In genomic region chr8:84976031-84976762, GRCm38 (mm10) we compare ENCODE assay signal across 8 mouse cellular contexts. TPM values are rescaled to one million over a fixed set of nuclear protein-coding genes. Genes with fewer than 3 reads are reported as not detected.
DNase-seq lines count a peak whose midpoint lies in the region; ATAC-seq lines count a peak whose summit lies in the region.

No protein-coding gene starts in this region.

- intact Hi-C loops in gastrocnemius, postnatal 36 days (cut with DNase I) = no loop called here
- intact Hi-C loops in left cerebral cortex, postnatal 25 days (cut with DNase I) = loop anchor here (1.0 to 5.0 kb wide), 2 partner anchors 14 to 979 kb away; partner anchors contain the start of genes Hook2 and Samd1

- H3K9ac ChIP-seq in intestine, embryonic 15.5 days = peak overlapping the region; percentile 67

- peaks cover 48% of the 10 kb centered on the region for H3K4me1 ChIP-seq in intestine, embryonic 15.5 days (replicated peaks)

- H3K4me2 ChIP-seq in intestine, embryonic 15.5 days (replicated peaks) = peak overlapping the region; percentile 89

- peak; percentile 97 for DNase-seq in adrenal gland, adult 8-10 months
- peak; percentile 89 for DNase-seq in embryo, embryonic 11.5 days (ENCODE audit: low read depth, low spot score)
- peak; percentile 93 to 94 for DNase-seq in gastrocnemius, postnatal 36 days
- DNase-seq in left cerebral cortex, postnatal 25 days (ENCODE audit: low spot score in 2 of 2) = peak; percentile 97
- DNase-seq in mesoderm, embryonic 11.5 days (ENCODE audit: low read depth, low spot score) = peak; percentile 96
- DNase-seq in right cerebral cortex, postnatal 36 days (ENCODE audit: low spot score in 2 of 2) = peak; percentile 92 to 94
- DNase-seq in urinary bladder, postnatal 4 days (ENCODE audit: low spot score in 2 of 2) = peak; percentile 92 to 94

- H3K27me3 ChIP-seq in intestine, embryonic 15.5 days (replicated peaks) = no peaks in the 10 kb centered on the region

- WGBS in intestine, embryonic 15.5 days = under 1% methylated on average over 61 of the region's 61 CpGs

- ATAC-seq in intestine, embryonic 15.5 days = peak; percentile 78

- H3K9me3 ChIP-seq in intestine, embryonic 15.5 days = no peaks in the 10 kb centered on the region

- peak overlapping the region; percentile 58 for H3K4me3 ChIP-seq in intestine, embryonic 15.5 days (replicated peaks)

- H3K27ac ChIP-seq in intestine, embryonic 15.5 days = peak overlapping the region; percentile 90

- peaks cover 14% of the 10 kb centered on the region; the same call in 1 of the 2 replicates for H3K36me3 ChIP-seq in intestine, embryonic 15.5 days

RNA-seq across cellular contexts. Expression of gene Junb, which starts 2.3 kb away (rescaled TPM):
- 100 to 1,000 TPM in 1 of 4 experiments, 10 to 100 TPM in 3; 39.9 to 211 (median 52.4) TPM for total RNA-seq in adrenal gland, adult 8-10 months (2022)
- total RNA-seq in gastrocnemius, postnatal 36 days (2021) = 10 to 100 TPM in 1 of 2 experiments, 1 to 10 TPM in 1; 4.3 to 12.8 TPM
- 28.4 and 30.7 TPM in 2 replicates for polyA plus RNA-seq in intestine, embryonic 15.5 days (2015; fragmentation: Nextera tagmentation; extraction: Ambion mirVana)
- total RNA-seq in left cerebral cortex, postnatal 25 days (2021) = 10 to 100 TPM; 73.3 to 85.1 TPM

RNA-seq across cellular contexts. Expression of gene Rnaseh2a, which starts 6.6 kb away (rescaled TPM):
- total RNA-seq in adrenal gland, adult 8-10 months (2022) = 100 to 1,000 TPM in 3 of 4 experiments, 10 to 100 TPM in 1; 89.0 to 142 (median 110) TPM
- 10 to 100 TPM; 23.3 to 23.8 TPM for total RNA-seq in gastrocnemius, postnatal 36 days (2021)
- 116 and 117 TPM in 2 replicates for polyA plus RNA-seq in intestine, embryonic 15.5 days (2015; fragmentation: Nextera tagmentation; extraction: Ambion mirVana)
- total RNA-seq in left cerebral cortex, postnatal 25 days (2021) = 10 to 100 TPM; 40.7 to 42.2 TPM

RNA-seq across cellular contexts. Expression of gene Prdx2, which starts 6.8 kb away (rescaled TPM):
- 100 to 1,000 TPM; 651 to 758 (median 708) TPM for total RNA-seq in adrenal gland, adult 8-10 months (2022)
- total RNA-seq in gastrocnemius, postnatal 36 days (2021) = 100 to 1,000 TPM; 180 to 196 TPM
- 581 and 615 TPM in 2 replicates for polyA plus RNA-seq in intestine, embryonic 15.5 days (2015; fragmentation: Nextera tagmentation; extraction: Ambion mirVana)
- 100 to 1,000 TPM; 340 to 356 TPM for total RNA-seq in left cerebral cortex, postnatal 25 days (2021)

RNA-seq across cellular contexts. Expression of gene Gm49661, which starts 7.0 kb away (rescaled TPM):
- total RNA-seq in adrenal gland, adult 8-10 months (2022) = 1 to 10 TPM in 2 of 4 experiments, not detected in 2; 1.7 to 2.3 TPM
- total RNA-seq in gastrocnemius, postnatal 36 days (2021) = not detected
- not detected in 2 replicates for polyA plus RNA-seq in intestine, embryonic 15.5 days (2015; fragmentation: Nextera tagmentation; extraction: Ambion mirVana)
- 1 to 10 TPM in 1 of 2 experiments, not detected in 1; 3.5 TPM for total RNA-seq in left cerebral cortex, postnatal 25 days (2021)

RNA-seq across cellular contexts. Expression of gene Hook2, which starts 14.2 kb away (rescaled TPM):
- 10 to 100 TPM in 2 of 4 experiments, 1 to 10 TPM in 2; 6.2 to 12.7 (median 10.5) TPM for total RNA-seq in adrenal gland, adult 8-10 months (2022)
- 1 to 10 TPM; 1.4 to 1.5 TPM for total RNA-seq in gastrocnemius, postnatal 36 days (2021)
- polyA plus RNA-seq in intestine, embryonic 15.5 days (2015; fragmentation: Nextera tagmentation; extraction: Ambion mirVana) = 68.7 and 75.8 TPM in 2 replicates
- total RNA-seq in left cerebral cortex, postnatal 25 days (2021) = 1 to 10 TPM; 7.2 to 8.5 TPM

Comparison
In these comparisons a context has a peak if more than half of its experiments do, and no peak if none do; other contexts are left out.
1. Peak in every context shown above with its lines: DNase-seq, ATAC-seq, H3K4me3 ChIP-seq and H3K27ac ChIP-seq.